Mouse (Mus musculus): ENCODE measurements at regions not wholly inside any gene's neighbourhood (a gene's known extent, or its start where the extent isn't known, plus 50 kb on each side); places are given as distances from the start of the nearest gene placed in this dataset.

GRCm38 (mm10) chr12:32122915-32123314 is 61.8 kb upstream of the Prkar2b start:
- peaks cover 0 to 31% of the 10 kb centered on the region in 2 experiments; a peak in 2 of 4 replicates for H3K36me3 ChIP-seq (ENCODE audit: control insufficient read depth in 1 of 2, insufficient read depth in 2 of 2, low read length in 2 of 2)
- H3K79me2 ChIP-seq (ENCODE audit: control insufficient read depth, insufficient read depth, low read length, poor library complexity) = no peaks in the 10 kb centered on the region
- H3K27ac ChIP-seq (ENCODE audit: control insufficient read depth, low read depth, low read length) = peak overlapping the region; percentile 95
- peak overlapping the region; percentile 22 to 24; a peak in 3 of 4 replicates for H3K4me3 ChIP-seq (ENCODE audit: control insufficient read depth in 1 of 2, insufficient read depth in 1 of 2, low read depth in 2 of 2, low read length in 2 of 2)
- no peak for TF ChIP-seq NELFE (IDR thresholded peaks at IDR 0.05; ENCODE audit: low read depth, low read length)
- TF ChIP-seq SMC3 (IDR thresholded peaks at IDR 0.05; ENCODE audit: low read depth, low read length) = no peak
- no peak for TF ChIP-seq NRF1 (IDR thresholded peaks at IDR 0.05; ENCODE audit: insufficient read depth, low read depth, low read length, poor library complexity, severe bottlenecking)
- peak; percentile 67; the same call in 1 of the 2 replicates for TF ChIP-seq SIN3A (IDR thresholded peaks at IDR 0.05; ENCODE audit: low read length)
- TF ChIP-seq RAD21 (IDR thresholded peaks at IDR 0.05; ENCODE audit: low read depth, low read length) = no peak
- peak; percentile 84 for TF ChIP-seq RCOR1 (IDR thresholded peaks at IDR 0.05; ENCODE audit: low read depth, low read length)
- TF ChIP-seq POLR2AphosphoS2 (IDR thresholded peaks at IDR 0.05; ENCODE audit: low read length) = no peak
- no peak for TF ChIP-seq MYB (IDR thresholded peaks at IDR 0.05; ENCODE audit: low read depth, low read length)
- TF ChIP-seq BHLHE40 (IDR thresholded peaks at IDR 0.05; ENCODE audit: borderline replicate concordance, low read depth, low read length) = peak; percentile 49; the same call in 1 of the 2 replicates
- TF ChIP-seq ZKSCAN1 (IDR thresholded peaks at IDR 0.05; ENCODE audit: low read depth, low read length) = no peak
- TF ChIP-seq ETS1 (IDR thresholded peaks at IDR 0.05; ENCODE audit: low read depth, low read length) = peak; percentile 98
- peak; percentile 97 for TF ChIP-seq GATA1 (IDR thresholded peaks at IDR 0.05; ENCODE audit: low read depth, low read length)
- TF ChIP-seq TBP (IDR thresholded peaks at IDR 0.05; ENCODE audit: low read depth, low read length) = no peak
- TF ChIP-seq ELF1 (IDR thresholded peaks at IDR 0.05; ENCODE audit: low read depth, low read length) = no peak
- TF ChIP-seq POLR2A (IDR thresholded peaks at IDR 0.05; ENCODE audit: control insufficient read depth in 1 of 2, insufficient read depth in 1 of 2, low read depth in 1 of 2, low read length in 2 of 2, poor library complexity in 1 of 2) = no peak
- TF ChIP-seq UBTF (IDR thresholded peaks at IDR 0.05; ENCODE audit: borderline replicate concordance, insufficient read depth, low read depth, low read length) = no peak
- peak; percentile 94 for TF ChIP-seq ZNF384 (IDR thresholded peaks at IDR 0.05; ENCODE audit: low read depth, low read length)
- no peak for TF ChIP-seq CHD1 (IDR thresholded peaks at IDR 0.05; ENCODE audit: low read depth, low read length)
- TF ChIP-seq ZMIZ1 (IDR thresholded peaks at IDR 0.05; ENCODE audit: low read depth, low read length) = no peak
- TF ChIP-seq GABPA (IDR thresholded peaks at IDR 0.05; ENCODE audit: low read depth, low read length) = no peak
- peak; percentile 95 for TF ChIP-seq TAL1 (IDR thresholded peaks at IDR 0.05; ENCODE audit: low read length)
- 0 out of 2 replicates have a peak, but pooled peaks have one; percentile 13 for TF ChIP-seq MAX (IDR thresholded peaks at IDR 0.05; ENCODE audit: low read length)
- peak; percentile 96 for TF ChIP-seq TCF12 (IDR thresholded peaks at IDR 0.05; ENCODE audit: low read depth, low read length)
- TF ChIP-seq USF1 (IDR thresholded peaks at IDR 0.05; ENCODE audit: low read depth, low read length) = no peak
- TF ChIP-seq E2F4 (IDR thresholded peaks at IDR 0.05; ENCODE audit: borderline replicate concordance, low read depth, low read length) = no peak
- TF ChIP-seq EP300 (IDR thresholded peaks at IDR 0.05; ENCODE audit: low read depth in 1 of 2, low read length in 2 of 2) = peak; percentile 93 to 95
- TF ChIP-seq MAZ (IDR thresholded peaks at IDR 0.05; ENCODE audit: low read depth, low read length) = no peak
- no peak for TF ChIP-seq CTCF (IDR thresholded peaks at IDR 0.05 in 2 of 3, conservative IDR thresholded peaks at IDR 0.05 in 1 of 3; ENCODE audit: control insufficient read depth in 1 of 3, insufficient read depth in 1 of 3, low read depth in 2 of 3, low read length in 3 of 3, poor library complexity in 1 of 3, severe bottlenecking in 1 of 3)
- no peak; the same call in 1 of the 2 replicates for TF ChIP-seq MXI1 (IDR thresholded peaks at IDR 0.05; ENCODE audit: low read depth, low read length)
- no peaks in the 10 kb centered on the region for H3K9me3 ChIP-seq (replicated peaks; ENCODE audit: insufficient read depth, low read length)
- H3K27me3 ChIP-seq (ENCODE audit: control insufficient read depth in 1 of 2, insufficient read depth in 2 of 2, low read length in 2 of 2) = no peaks in the 10 kb centered on the region
- peak; percentile 82 for DNase-seq (ENCODE audit: low read depth, low spot score)
- peaks cover 6 to 28% of the 10 kb centered on the region in 2 experiments for H3K4me1 ChIP-seq (ENCODE audit: control insufficient read depth in 1 of 2, insufficient read depth in 2 of 2, low read length in 2 of 2)
- H3K9ac ChIP-seq (ENCODE audit: control insufficient read depth, low read depth, low read length, poor library complexity, severe bottlenecking) = peak overlapping the region; percentile 50

All from MEL (cell line).